Mouse (Mus musculus): Measurements from ENCODE around the gene Zfp553. TPM values are rescaled to one million over a fixed set of nuclear protein-coding genes. Genes with fewer than 3 reads are reported as not detected.

Gene Zfp553
- total and polyA plus RNA-seq, 3 experiments = 9.8 to 17.4 (median 15.0) TPM

GRCm38 (mm10) chr7:127233368-127233749 is 498 bp downstream of the Zfp553 start:
- Histone ChIP-seq H3K9ac (ENCODE audit: insufficient read depth, low read depth) (peak overlapping the region; percentile 61), H3K27me3 (replicated peaks) (no peaks in the 10 kb centered on the region), H3K4me1 (ENCODE audit: control insufficient read depth in 1 of 2, insufficient read depth in 2 of 2) (peaks cover 6 to 48% of the 10 kb centered on the region in 2 experiments; a peak in 3 of 4 replicates), H3K4me3 (replicated peaks in 1 of 3; ENCODE audit: low read depth in 2 of 3, low read length in 2 of 3, poor library complexity in 1 of 3) (peak overlapping the region; percentile 94 to 98 (median 97)), H3K36me3 (replicated peaks in 1 of 2; ENCODE audit: control insufficient read depth in 1 of 2, insufficient read depth in 1 of 2, low read length in 1 of 2) (peaks cover 34 to 63% of the 10 kb centered on the region in 2 experiments), H3K79me2 (replicated peaks; ENCODE audit: control insufficient read depth, extremely low read depth, insufficient read depth, poor library complexity, severe bottlenecking) (peaks cover 31% of the 10 kb centered on the region), H3K9me3 (replicated peaks; ENCODE audit: low read length) (no peaks in the 10 kb centered on the region), H3K27ac (ENCODE audit: insufficient read depth, low read depth) (peak overlapping the region; percentile 44), H3K4me2 (ENCODE audit: insufficient read depth, low read depth, poor library complexity, severe bottlenecking) (peak overlapping the region; percentile 87)
- TF ChIP-seq UBTF (IDR thresholded peaks at IDR 0.05; ENCODE audit: low read depth, low read length) = 0 out of 2 replicates have a peak, but pooled peaks have one; percentile 8
- no peak for TF ChIP-seq NRF1 (IDR thresholded peaks at IDR 0.05; ENCODE audit: low read depth, low read length)
- peak; percentile 84 for TF ChIP-seq ZKSCAN1 (IDR thresholded peaks at IDR 0.05; ENCODE audit: borderline replicate concordance, low read depth, low read length)
- TF ChIP-seq TBP (conservative IDR thresholded peaks at IDR 0.05; ENCODE audit: low read depth, low read length) = no peak
- peak; percentile 6; the same call in 1 of the 2 replicates for TF ChIP-seq CHD2 (IDR thresholded peaks at IDR 0.05; ENCODE audit: low read length)
- no peak for TF ChIP-seq JUND (conservative IDR thresholded peaks at IDR 0.05; ENCODE audit: low read depth, low read length)
- no peak for TF ChIP-seq CHD1 (IDR thresholded peaks at IDR 0.05; ENCODE audit: low read depth, low read length)
- TF ChIP-seq RAD21 (IDR thresholded peaks at IDR 0.05; ENCODE audit: low read depth, low read length) = no peak
- TF ChIP-seq POLR2AphosphoS2 (IDR thresholded peaks at IDR 0.05; ENCODE audit: low read depth, low read length) = no peak
- no peak for DNase-seq (ENCODE audit: extremely low read depth)
- in situ Hi-C loops (cut with MboI; ENCODE audit: low pct_ligation_motif_present, low pct_unique_long_range_greater_than_20kb, low sequenced_read_pairs) = no loop called here
- dilution Hi-C loops (cut with MboI; ENCODE audit: extremely low pct_ligation_motif_present, extremely low pct_unique_long_range_greater_than_20kb, low sequenced_read_pairs) = no loop called here

DNA sequence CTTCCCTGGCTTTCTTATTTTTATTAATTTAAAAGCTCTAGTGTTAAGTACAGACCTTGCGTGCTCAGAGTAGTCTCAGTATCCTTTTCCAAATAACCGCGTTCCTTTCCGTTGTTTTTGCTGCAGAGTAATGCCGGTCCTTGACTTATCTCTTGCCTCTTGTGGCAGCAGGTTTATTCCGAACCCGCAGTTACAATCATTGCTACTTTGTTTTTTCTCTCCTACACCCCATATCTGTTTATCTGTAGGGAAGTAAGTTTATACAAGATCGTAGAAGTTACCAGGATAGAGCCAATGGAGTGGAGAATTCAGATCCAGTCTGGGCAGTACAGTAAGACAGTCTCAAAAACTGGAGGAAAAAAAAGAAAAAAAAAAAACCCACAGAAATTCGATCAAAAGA is 904 bp downstream of the Zfp553 start:
- H3K4me2 ChIP-seq (ENCODE audit: insufficient read depth, low read depth, poor library complexity, severe bottlenecking) = peak overlapping the region; percentile 87
- H3K36me3 ChIP-seq (replicated peaks in 1 of 2; ENCODE audit: control insufficient read depth in 1 of 2, insufficient read depth in 1 of 2, low read length in 1 of 2) = peaks cover 34 to 67% of the 10 kb centered on the region in 2 experiments
- H3K4me1 ChIP-seq (ENCODE audit: control insufficient read depth in 1 of 2, insufficient read depth in 2 of 2) = peaks cover 6 to 51% of the 10 kb centered on the region in 2 experiments; a peak in 3 of 4 replicates
- H3K27me3 ChIP-seq (replicated peaks) = no peaks in the 10 kb centered on the region
- dilution Hi-C loops (cut with MboI; ENCODE audit: extremely low pct_ligation_motif_present, extremely low pct_unique_long_range_greater_than_20kb, low sequenced_read_pairs) = no loop called here
- no peak for DNase-seq (ENCODE audit: extremely low read depth)
- no peak for TF ChIP-seq ZMIZ1 (IDR thresholded peaks at IDR 0.05; ENCODE audit: low read depth, low read length)
- TF ChIP-seq CHD1 (IDR thresholded peaks at IDR 0.05; ENCODE audit: low read depth, low read length) = no peak
- TF ChIP-seq JUN (IDR thresholded peaks at IDR 0.05; ENCODE audit: insufficient read depth, low read depth, low read length) = no peak
- no peak for TF ChIP-seq IRF4 (IDR thresholded peaks at IDR 0.05; ENCODE audit: low read depth, low read length)
- no peak for TF ChIP-seq USF1 (IDR thresholded peaks at IDR 0.05; ENCODE audit: low read depth, low read length)
- no peak for TF ChIP-seq GABPA (IDR thresholded peaks at IDR 0.05; ENCODE audit: insufficient replicate concordance, low read depth, low read length)
- no peak for TF ChIP-seq KAT2A (IDR thresholded peaks at IDR 0.05; ENCODE audit: insufficient replicate concordance, low read length)
- TF ChIP-seq E2F4 (IDR thresholded peaks at IDR 0.05; ENCODE audit: insufficient replicate concordance, low read depth, low read length) = no peak
- TF ChIP-seq ELF1 (IDR thresholded peaks at IDR 0.05; ENCODE audit: low read depth, low read length) = no peak
- TF ChIP-seq MXI1 (IDR thresholded peaks at IDR 0.05; ENCODE audit: low read depth, low read length) = no peak
- no peak for TF ChIP-seq NRF1 (IDR thresholded peaks at IDR 0.05; ENCODE audit: low read depth, low read length)
- no peaks in the 10 kb centered on the region for H3K9me3 ChIP-seq (replicated peaks; ENCODE audit: low read length)
- peak overlapping the region; percentile 61 for H3K9ac ChIP-seq (ENCODE audit: insufficient read depth, low read depth)
- H3K79me2 ChIP-seq (replicated peaks; ENCODE audit: control insufficient read depth, extremely low read depth, insufficient read depth, poor library complexity, severe bottlenecking) = peaks cover 31% of the 10 kb centered on the region
- H3K27ac ChIP-seq (ENCODE audit: insufficient read depth, low read depth) = no peak overlapping the region
- in situ Hi-C loops (cut with MboI; ENCODE audit: low pct_ligation_motif_present, low pct_unique_long_range_greater_than_20kb, low sequenced_read_pairs) = no loop called here
- peak overlapping the region; percentile 94 to 98 (median 97) for H3K4me3 ChIP-seq (replicated peaks in 1 of 3; ENCODE audit: low read depth in 2 of 3, low read length in 2 of 3, poor library complexity in 1 of 3)
